Mouse (Mus musculus) regulatory T cell (primary cell): ENCODE measurements at regions not wholly inside any gene's neighbourhood (a gene's known extent, or its start where the extent isn't known, plus 50 kb on each side); places are given as distances from the start of the nearest gene placed in this dataset.

Experiments used
- in situ Hi-C: fragments of 300-600 bp; cut with MboI, MseI; formaldehyde crosslinking; loops from one replicate; pipeline ENCODE4 v1.15.1; 2025; ENCODE audit warnings: high pct_unique_total_duplicates

- in situ Hi-C loops: no loop called here
Measured at GRCm38 (mm10) chr17:83967007-83967406, 119.2 kb upstream of the Haao start.

DNA sequence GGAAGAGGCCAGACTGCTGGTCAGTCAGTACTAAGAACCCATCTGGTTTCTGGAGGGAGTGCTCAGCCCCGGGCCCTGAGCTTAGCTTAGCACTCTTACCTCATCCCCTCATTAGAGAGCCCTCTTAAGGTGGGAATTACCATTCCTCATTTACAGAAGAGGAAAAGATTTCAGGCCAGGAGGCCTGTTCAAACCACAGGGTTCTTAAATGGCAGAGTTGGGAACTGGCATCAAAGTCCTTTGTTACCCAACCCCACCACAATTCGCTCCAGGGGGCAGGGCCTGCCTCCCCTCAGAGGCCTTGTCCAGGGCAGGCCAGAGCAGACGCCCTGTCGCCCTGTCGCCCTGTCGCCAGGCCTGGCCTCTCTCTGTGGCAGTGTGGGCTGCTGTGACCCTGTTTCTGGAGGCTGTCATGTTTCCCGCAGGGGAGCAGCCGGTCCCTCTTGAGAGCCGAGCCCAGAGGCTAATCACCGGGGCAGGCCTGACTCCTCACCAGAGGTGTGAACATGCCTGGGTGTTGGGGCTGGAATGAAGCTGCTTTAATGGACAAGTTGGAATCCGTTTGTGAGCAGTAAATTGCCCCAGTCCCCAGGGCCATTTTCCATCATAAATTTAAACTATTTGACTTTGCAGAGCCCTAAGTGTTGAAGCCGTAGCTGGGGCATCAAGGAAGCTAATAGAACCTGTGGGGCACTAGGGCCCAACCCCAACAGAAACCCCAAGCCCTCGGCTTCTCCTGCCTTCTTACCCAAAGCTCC, 116.9 kb upstream of the Haao start:
- in situ Hi-C loops: no loop called here

- in situ Hi-C loops: no loop called here
Measured at GRCm38 (mm10) chr17:83963561-83963960, 115.8 kb upstream of the Haao start.

DNA sequence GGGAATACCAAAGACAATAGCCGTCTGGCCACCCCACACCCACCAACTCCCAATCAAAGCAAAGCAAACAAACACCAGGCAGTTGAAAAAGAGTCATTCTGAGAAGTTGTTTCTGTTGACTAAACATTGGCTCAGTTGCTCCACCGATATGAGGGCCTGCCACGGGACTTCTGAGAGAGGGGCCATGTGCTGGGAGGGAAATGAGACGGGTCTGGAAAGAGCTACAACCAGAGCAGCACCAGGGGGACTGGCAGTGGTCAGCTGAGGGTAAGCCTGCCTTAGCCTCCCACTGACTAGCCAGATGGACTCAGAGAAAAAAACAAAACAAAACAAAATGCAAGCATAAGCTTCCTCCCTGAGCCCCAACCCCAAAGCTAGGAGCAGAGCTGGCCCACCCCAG, 115.1 kb upstream of the Haao start:
- in situ Hi-C loops: no loop called here

GRCm38 (mm10) chr17:83962126-83962525, 114.4 kb upstream of the Haao start:
- in situ Hi-C loops: no loop called here

GRCm38 (mm10) chr17:83960821-83961220, 113.1 kb upstream of the Haao start:
- in situ Hi-C loops: no loop called here

DNA sequence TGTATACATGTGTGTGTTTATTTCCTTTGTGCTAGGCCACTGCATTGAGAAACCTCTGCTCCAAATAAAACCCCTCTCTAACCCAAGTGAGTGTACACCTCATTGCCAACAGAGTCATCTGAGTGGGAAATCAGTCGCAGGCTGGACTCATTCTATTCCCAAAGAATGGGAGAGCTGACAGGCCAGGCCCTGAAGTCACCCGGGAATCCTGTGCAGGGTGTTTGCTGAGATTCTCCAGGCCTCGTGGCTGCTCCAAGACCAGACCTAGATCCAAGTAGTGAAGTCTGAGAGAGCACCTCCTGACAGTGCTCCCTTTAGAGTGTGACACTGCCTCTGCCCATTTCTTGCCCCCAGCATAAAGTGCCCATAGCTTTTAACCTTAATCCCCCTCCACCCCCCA, 112.4 kb upstream of the Haao start:
- in situ Hi-C loops: no loop called here

GRCm38 (mm10) chr17:83959159-83959848, 111.5 kb upstream of the Haao start:
- in situ Hi-C loops: no loop called here

- in situ Hi-C loops: no loop called here
Measured at GRCm38 (mm10) chr17:83958706-83959105, 110.9 kb upstream of the Haao start.

DNA sequence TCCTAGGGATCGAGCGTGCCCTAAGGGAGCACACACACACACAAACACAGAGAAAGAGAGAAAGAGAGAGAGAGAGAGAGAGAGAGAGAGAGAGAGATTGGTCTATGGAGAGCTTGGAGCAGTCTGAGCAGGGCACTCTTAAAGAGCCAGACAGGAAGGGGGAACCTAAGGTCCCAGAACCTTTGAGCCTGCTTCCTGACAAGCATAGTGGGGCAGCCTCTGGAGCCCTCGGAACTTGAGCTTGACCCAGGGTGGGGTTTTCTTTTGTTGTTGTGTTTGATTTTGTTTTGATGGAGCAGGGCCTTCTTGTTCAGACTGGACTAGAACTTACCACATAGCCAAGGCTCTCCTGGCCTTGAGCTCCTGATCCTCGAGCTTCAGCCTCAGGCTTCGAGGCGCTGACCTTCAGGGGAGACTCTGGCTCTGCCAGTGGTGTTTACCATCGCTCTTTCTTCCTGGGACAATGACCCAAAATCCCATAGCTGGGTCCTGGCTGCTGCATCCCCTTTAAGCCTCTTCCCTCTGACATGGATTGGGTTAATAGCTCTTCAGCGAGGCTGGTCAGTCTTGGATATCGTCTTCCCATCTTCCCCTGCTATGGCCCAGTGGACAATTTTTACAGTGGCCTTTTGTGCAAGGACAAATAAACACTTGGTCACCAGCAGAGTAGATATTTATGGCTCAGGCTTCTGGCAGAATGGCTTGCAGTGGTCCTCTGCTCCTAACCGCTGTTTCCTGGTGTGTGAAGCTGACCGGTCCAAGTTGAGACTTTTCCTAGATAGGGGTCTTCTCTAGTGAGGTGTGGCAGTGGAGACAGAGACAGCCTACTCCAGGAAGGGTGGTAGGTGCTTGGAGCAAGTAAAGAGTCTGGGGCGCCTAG, 110.1 kb upstream of the Haao start:
- in situ Hi-C loops: no loop called here

DNA sequence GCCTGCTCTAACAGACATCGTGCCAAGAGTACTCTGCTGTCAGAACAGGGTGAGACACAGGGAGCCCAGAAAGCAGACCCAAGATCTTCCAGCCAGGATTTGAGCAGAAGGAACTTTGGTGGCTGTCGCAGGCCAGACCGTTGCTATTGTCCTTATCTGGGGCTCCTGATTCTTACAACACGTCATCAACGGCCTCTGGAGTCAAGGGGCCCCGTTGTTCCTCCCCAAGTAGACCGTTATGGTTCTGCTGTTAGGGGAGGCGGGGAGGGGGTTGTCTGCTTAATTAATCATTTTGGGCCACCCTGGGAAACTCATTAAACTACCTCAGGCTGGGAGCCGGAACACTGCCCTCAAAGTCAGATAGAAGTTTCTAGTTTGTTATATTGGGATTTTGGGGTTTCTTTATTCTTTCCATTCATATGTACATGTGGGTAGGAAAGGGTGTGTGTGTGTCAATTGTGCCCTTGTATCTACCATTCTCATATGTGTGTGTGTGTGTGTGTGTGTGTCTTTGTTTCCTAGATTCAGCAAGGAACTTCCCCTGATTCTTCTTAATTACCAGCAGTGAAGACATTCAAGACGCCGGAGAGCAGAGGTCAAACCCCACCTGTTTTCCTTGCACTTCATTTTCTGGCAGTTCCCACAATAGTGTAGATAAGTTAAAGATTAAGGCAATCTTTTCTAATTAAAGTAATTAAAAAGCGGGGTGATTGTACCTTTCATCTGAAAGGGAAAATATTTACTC, 109.2 kb upstream of the Haao start:
- in situ Hi-C loops: no loop called here

DNA sequence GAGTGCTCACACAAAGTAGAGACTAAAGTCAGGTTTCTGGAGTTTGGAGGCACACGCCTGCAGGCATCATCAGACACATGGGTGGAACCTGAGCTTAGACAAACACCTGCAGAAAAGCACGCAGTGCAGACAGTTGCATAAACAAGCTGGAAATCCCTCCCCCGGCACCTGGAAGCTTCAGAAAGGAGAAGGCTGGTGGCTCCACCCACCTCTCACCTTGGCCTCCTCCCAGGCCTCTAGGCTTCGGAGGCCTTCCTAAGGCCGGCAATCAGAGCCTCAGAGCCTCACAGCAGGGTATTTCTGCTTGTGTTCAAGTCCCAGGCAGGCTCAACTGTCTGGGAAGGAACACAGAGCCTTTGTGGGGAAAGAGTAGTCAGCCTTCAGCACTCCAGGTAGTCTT, 108.2 kb upstream of the Haao start:
- in situ Hi-C loops: no loop called here

DNA sequence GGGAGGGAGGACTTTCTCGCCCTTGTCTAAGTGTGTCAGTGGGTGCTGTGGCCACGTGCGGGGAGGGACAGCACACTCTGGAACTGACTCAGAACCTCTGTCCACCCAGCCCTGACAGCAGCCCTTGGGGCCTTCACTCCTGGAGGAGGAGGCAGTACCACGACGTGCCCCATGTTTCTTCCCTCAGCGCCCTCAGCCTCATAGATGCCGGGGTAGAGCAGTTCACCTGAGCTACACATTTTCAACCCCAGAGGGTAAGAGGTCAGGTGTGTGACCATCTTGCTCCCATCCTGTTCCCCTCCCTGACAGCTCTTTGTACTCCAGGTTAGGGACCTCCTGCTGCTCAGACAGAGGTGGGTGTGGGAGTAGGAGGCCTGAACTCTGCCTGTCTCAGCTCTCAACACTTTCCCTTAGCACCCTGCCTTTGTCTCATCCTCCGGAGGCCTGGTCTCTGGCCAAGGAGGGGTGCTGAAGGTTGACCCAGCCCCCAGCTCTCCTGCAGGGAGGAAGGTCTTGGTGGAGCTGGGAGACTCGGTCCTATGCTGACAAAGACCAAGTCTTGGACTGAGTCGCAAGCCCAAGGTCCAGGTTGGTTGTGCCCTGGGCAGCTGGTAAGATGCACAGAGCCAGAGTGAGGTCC, 107.4 kb upstream of the Haao start:
- in situ Hi-C loops: no loop called here

- in situ Hi-C loops: no loop called here
Measured at GRCm38 (mm10) chr17:83954291-83955057, 106.7 kb upstream of the Haao start.

DNA sequence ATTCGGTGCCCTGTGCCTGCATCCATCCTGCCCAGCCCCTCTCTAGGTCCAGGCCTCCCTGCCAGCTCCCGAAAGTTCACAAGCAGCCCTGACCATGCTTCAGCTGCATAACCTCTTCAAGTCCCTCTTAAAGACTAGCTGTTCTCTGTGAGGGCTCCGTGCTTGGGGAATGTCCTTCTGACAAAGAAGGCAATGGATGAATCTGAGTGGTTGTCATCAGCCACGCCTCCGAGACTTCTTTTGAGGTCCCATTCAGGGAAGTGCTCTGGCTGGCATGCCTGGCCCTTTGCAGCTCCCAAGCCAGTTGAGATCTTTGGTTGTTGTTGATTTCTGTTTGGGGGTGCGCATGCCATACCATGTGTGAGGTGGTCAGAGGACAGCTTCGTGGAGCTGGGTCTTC, 105.9 kb upstream of the Haao start:
- in situ Hi-C loops: no loop called here

GRCm38 (mm10) chr17:83946718-83947117, 99.0 kb upstream of the Haao start:
- in situ Hi-C loops: no loop called here

GRCm38 (mm10) chr17:83939344-83939743, 91.6 kb upstream of the Haao start:
- in situ Hi-C loops: no loop called here

DNA sequence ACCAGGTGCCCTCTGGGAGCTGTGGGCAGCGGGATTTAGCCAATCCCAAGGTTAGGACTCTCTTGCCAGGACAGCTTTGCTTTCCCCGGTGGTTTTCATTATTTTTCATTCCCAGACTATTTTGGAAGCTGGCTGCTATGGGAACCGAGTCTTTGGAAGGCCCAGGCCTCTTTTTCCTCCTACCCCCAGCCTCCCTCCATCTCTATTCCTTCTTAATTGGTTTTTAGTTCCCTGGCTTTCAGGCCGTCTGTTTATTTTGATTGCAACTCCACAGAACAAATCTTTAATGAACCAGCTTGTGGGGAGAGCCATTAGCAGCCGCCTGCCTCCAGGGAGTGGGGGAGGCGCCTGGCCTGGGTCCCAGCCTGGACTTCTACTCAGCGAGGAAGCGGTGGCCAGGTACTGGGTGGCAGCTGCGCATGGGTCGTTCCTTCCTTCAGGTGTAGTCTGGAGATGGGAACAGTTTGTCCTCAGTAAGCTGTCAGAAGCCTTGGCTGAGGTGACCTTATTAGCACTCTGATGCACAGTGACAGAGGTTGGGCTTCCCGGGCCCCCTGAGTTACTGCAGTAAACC, 91.0 kb upstream of the Haao start:
- in situ Hi-C loops: no loop called here

GRCm38 (mm10) chr17:83937576-83937975, 89.8 kb upstream of the Haao start:
- in situ Hi-C loops: no loop called here

GRCm38 (mm10) chr17:83936677-83937076, 88.9 kb upstream of the Haao start:
- in situ Hi-C loops: no loop called here
